Comparison of ENCODE assay signal across 26 mouse cellular contexts in genomic region chr4:97808885-97809284, GRCm38 (mm10). TPM values are rescaled to one million over a fixed set of nuclear protein-coding genes. Genes with fewer than 3 reads are reported as not detected.
DNase-seq lines count a peak whose midpoint lies in the region; ATAC-seq lines count a peak whose summit lies in the region.
"Had no signal": no experiment of that assay in that cellular context is flagged by ENCODE, and none has a peak within 500 bp of the region (broad histone marks: within the 10 kb centered on the region; RNA-seq: fewer than 3 reads in every experiment).

No protein-coding gene starts in this region.

- ATAC-seq in megakaryocyte, adult 5-6 weeks (ENCODE audit: poor library complexity, severe bottlenecking): peak; percentile 61
- ATAC-seq: activated CD4-positive, CD25-positive, alpha-beta regulatory T cell, adult 4 months; CD4-positive, CD25-positive, alpha-beta regulatory T cell, adult 4 months; forebrain, embryonic 14.5 days had no signal

- H3K4me3 ChIP-seq in brown adipose tissue, adult 24 weeks (ENCODE audit: insufficient read depth, low read depth, low read length): no peak overlapping the region
- H3K4me3 ChIP-seq: embryonic facial prominence, embryonic 12.5 days; embryonic facial prominence, embryonic 15.5 days; heart, adult 2 months; heart, embryonic 10.5 days; heart, embryonic 13.5 days; hindbrain, embryonic 12.5 days; hindbrain, embryonic 15.5 days had no signal

- 0 out of 2 replicates have a peak overlapping the region, but pooled peaks have one; percentile 35 for H3K27ac ChIP-seq in brown adipose tissue, adult 24 weeks (replicated peaks; ENCODE audit: low read depth, low read length)
- H3K27ac ChIP-seq: embryonic facial prominence, embryonic 12.5 days; embryonic facial prominence, embryonic 15.5 days; heart, embryonic 10.5 days; hindbrain, embryonic 12.5 days; hindbrain, embryonic 15.5 days had no signal

- peaks cover 24% of the 10 kb centered on the region for H3K4me1 ChIP-seq in brown adipose tissue, adult 24 weeks (ENCODE audit: control insufficient read depth, insufficient read depth, insufficient read length, low read length)
- H3K4me1 ChIP-seq: embryonic facial prominence, embryonic 15.5 days had no signal

- DNase-seq in heart, adult 11 months: peak; percentile 49
- DNase-seq in heart, postnatal 4 days: no peak
- peak; percentile 17 for DNase-seq in 416B (ENCODE audit: low read depth)
- DNase-seq in urinary bladder, postnatal 4 days (ENCODE audit: low spot score in 2 of 2): no peak
- no peak for DNase-seq in urinary bladder, adult 2 months (ENCODE audit: low spot score)
- DNase-seq: adrenal gland, adult 8-10 months; adrenal gland, postnatal 25 days; cerebellum, adult 18-20 months; cerebellum, adult 9-10 months; cerebellum, postnatal 14 days; gastrocnemius, postnatal 10 days; heart, adult 2 months; heart, postnatal 14 days had no signal

RNA-seq across cellular contexts. Expression of gene E130114P18Rik, which starts 31.0 kb away (rescaled TPM):
- not detected for total RNA-seq in heart, postnatal 4 days (2021)
- not detected in 2 replicates for polyA plus RNA-seq in brown adipose tissue, adult 24 weeks (2012; ENCODE audit: insufficient read depth, insufficient read length, missing spikeins)
- not detected in 2 replicates for total RNA-seq in megakaryocyte, adult 5-6 weeks (2015)
- not detected in 2 replicates for total RNA-seq in megakaryocyte, adult 5-6 weeks (2017)
- 0.22 and 0.72 TPM in 2 replicates for polyA plus RNA-seq in urinary bladder, adult 2 months (2012; rRNA removed)
- total RNA-seq: heart, adult 2 months; heart, postnatal 14 days; hematopoietic stem cell, adult 5-6 weeks had no signal
- polyA plus RNA-seq: activated CD4-positive, CD25-positive, alpha-beta regulatory T cell, adult 4 months; C2C12; CD4-positive, CD25-positive, alpha-beta regulatory T cell, adult 4 months; heart, adult 2 months had no signal

RNA-seq across cellular contexts. Expression of gene Nfia, which starts 36.4 kb away (rescaled TPM):
- total RNA-seq in heart, postnatal 4 days (2021): 100 to 1,000 TPM; 206 to 217 TPM
- polyA plus RNA-seq in brown adipose tissue, adult 24 weeks (2012; ENCODE audit: insufficient read depth, insufficient read length, missing spikeins): 43.3 and 74.8 TPM in 2 replicates
- 17.8 TPM in 2 replicates for total RNA-seq in megakaryocyte, adult 5-6 weeks (2015)
- 3.6 and 4.6 TPM in 2 replicates for total RNA-seq in megakaryocyte, adult 5-6 weeks (2017)
- 19.6 and 36.7 TPM in 2 replicates for polyA plus RNA-seq in urinary bladder, adult 2 months (2012; rRNA removed)

Comparison
In these comparisons a context has a peak if more than half of its experiments do, and no peak if none do; other contexts are left out.
1. DNase-seq: peak in heart, adult 11 months (single experiment) and 416B (single experiment); none in heart, postnatal 4 days (single experiment), urinary bladder, postnatal 4 days (0 of 2) and urinary bladder, adult 2 months (single experiment).
2. RNA of gene Nfia, which starts 36.4 kb away (total RNA-seq): 206 to 217 TPM in heart, postnatal 4 days; 3.6 to 17.8 TPM in megakaryocyte, adult 5-6 weeks; every median in the first group is over 10 times any median in the second.